Mouse (Mus musculus) ES-E14 (cell line): ENCODE results near the gene Junb. TPM values are rescaled to one million over a fixed set of nuclear protein-coding genes. Genes with fewer than 3 reads are reported as not detected.

Source experiments
- DNase-seq: peaks from one replicate; pipeline ENCODE4 v3.0.0-alpha.2; 2013; ENCODE audit warnings: low read depth, low spot score
- H3K27ac ChIP-seq: 2 replicates; pipeline ENCODE4 v1.5.1; 2012; ENCODE audit warnings: low read depth, mild to moderate bottlenecking, low read length, moderate library complexity, mixed read lengths; ENCODE audit not compliant: poor library complexity, insufficient read depth, severe bottlenecking
- H3K36me3 ChIP-seq: 2 replicates; pipeline ENCODE4 v1.6.1; 2012; ENCODE audit warnings: mild to moderate bottlenecking, low read length, moderate library complexity, mixed read lengths; ENCODE audit not compliant: control insufficient read depth, poor library complexity, insufficient read depth, severe bottlenecking
- H3K4me1 ChIP-seq, 2 experiments: fragments of 150-350 bp in 1 of 2; sonication (generic) in 1 of 2; 2 replicates each; pipeline ENCODE4 v1.6.1; 2012; ENCODE audit warnings: low read length in 2 of 2, mild to moderate bottlenecking in 1 of 2, mixed read lengths in 1 of 2; ENCODE audit not compliant: control insufficient read depth in 2 of 2, insufficient read depth in 2 of 2, poor library complexity in 1 of 2
- H3K4me3 ChIP-seq, 2 experiments: fragments of 150-350 bp in 1 of 2; sonication (generic) in 1 of 2; 2 replicates each; pipeline ENCODE4 v1.5.1; 2012; ENCODE audit warnings: low read length in 2 of 2, low read depth in 1 of 2, mild to moderate bottlenecking in 1 of 2, mixed read lengths in 1 of 2; ENCODE audit not compliant: insufficient read depth in 1 of 2, poor library complexity in 1 of 2, severe bottlenecking in 1 of 2
- H3K9ac ChIP-seq: 2 replicates; pipeline ENCODE4 v1.6.1; 2012; ENCODE audit warnings: low read depth, mild to moderate bottlenecking, low read length, mixed read lengths; ENCODE audit not compliant: poor library complexity, insufficient read depth, severe bottlenecking
- H3K9me3 ChIP-seq: fragments of 150-350 bp; sonication (generic); 2 replicates; pipeline ENCODE4 v1.6.1; 2012; ENCODE audit warnings: low read depth, mild to moderate bottlenecking, low read length; ENCODE audit not compliant: control insufficient read depth, insufficient read depth
- CHD2 ChIP-seq: IDR thresholded peaks from 2 replicates; pipeline ENCODE4 v1.6.1; 2014; ENCODE audit warnings: mild to moderate bottlenecking, low read depth, low read length, inconsistent platforms
- HCFC1 ChIP-seq: IDR thresholded peaks from 2 replicates; pipeline ENCODE4 v1.6.1; 2012; ENCODE audit warnings: low read length, inconsistent platforms, borderline replicate concordance; ENCODE audit not compliant: insufficient read depth
- MAFK ChIP-seq: IDR thresholded peaks from 2 replicates; pipeline ENCODE4 v1.6.1; 2014; ENCODE audit warnings: mild to moderate bottlenecking, low read depth, low read length, inconsistent platforms; ENCODE audit not compliant: insufficient read depth
- ZC3H11A ChIP-seq: IDR thresholded peaks from 2 replicates; pipeline ENCODE4 v1.6.1; 2012; ENCODE audit warnings: low read depth, mild to moderate bottlenecking, inconsistent platforms, low read length, borderline replicate concordance
- ZNF384 ChIP-seq: IDR thresholded peaks from 2 replicates; pipeline ENCODE4 v1.6.1; 2012; ENCODE audit warnings: low read depth, low read length, inconsistent platforms
- in situ Hi-C, 2 experiments: fragments of 600-800 bp; cut with MboI; formaldehyde crosslinking; loops; one replicate each; pipeline ENCODE4 v1.15.1; 2025; ENCODE audit warnings: low sequenced_read_pairs in 2 of 2, inconsistent platforms in 1 of 2; ENCODE audit not compliant: unreplicated experiment in 2 of 2
- total RNA-seq: library from RNA; depleted of rRNA; stranded (reverse); fragments of 300-350 nt; gene quantifications from 2 replicates; pipeline ENCODE4 v1.2.3, GENCODE M21; 2012

Junb gene
- total RNA-seq, 1 experiment, result 57.6 TPM

DNA sequence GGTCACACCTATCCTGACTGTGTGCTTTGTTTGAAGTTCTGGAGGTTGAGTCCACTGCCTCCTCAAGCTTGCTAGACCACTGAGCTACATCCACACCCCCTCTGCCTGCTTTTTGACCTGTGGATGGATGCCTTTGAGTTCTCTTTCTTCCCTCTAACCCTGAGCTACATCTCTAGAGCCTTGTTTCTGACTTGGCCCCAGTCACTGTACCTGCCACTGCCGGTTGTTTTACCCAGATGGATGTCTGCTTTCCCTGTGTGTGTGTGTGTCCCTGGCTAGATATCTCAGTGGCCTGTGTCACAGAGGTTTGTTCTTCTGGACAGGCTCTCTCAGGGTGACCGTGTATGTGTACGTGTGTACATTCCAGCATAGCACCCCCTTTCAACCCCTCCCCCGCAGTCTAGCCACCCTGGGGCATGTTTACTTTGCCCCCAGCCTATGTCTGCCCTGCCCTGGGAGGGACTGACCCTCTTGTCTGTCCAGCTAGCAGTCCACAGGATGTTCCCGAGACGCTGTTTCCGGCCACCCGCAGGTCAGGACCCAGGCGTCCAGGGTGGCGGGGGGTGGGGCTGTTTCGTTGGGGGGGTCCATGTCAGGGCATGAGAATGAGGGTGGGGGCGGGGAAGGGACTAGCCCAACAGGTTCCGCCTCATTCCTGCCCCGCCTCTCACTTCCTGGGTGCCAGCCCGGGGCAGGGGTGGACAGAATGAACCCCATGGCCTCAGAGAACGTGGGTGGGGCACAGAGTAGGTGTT, 6.0 kb upstream of the Junb start:
- H3K9ac ChIP-seq, result peak overlapping the region; percentile 82; the same call in 1 of the 2 replicates
- in situ Hi-C loops, result no loop called here
- H3K36me3 ChIP-seq, result no peaks in the 10 kb centered on the region
- H3K4me3 ChIP-seq, result peak overlapping the region; percentile 57 to 76
- H3K27ac ChIP-seq, result peak overlapping the region; percentile 89
- no peak for DNase-seq
- peaks cover 15 to 29% of the 10 kb centered on the region in 2 experiments for H3K4me1 ChIP-seq
- no peaks in the 10 kb centered on the region for H3K9me3 ChIP-seq
- no peak for TF ChIP-seq ZC3H11A
- no peak for TF ChIP-seq MAFK

- Histone ChIP-seq H3K9me3 (no peaks in the 10 kb centered on the region), H3K4me1 (peaks cover 12 to 25% of the 10 kb centered on the region in 2 experiments), H3K36me3 (no peaks in the 10 kb centered on the region), H3K27ac (no peak overlapping the region), H3K9ac (no peak overlapping the region), H3K4me3 (no peak overlapping the region)
- TF ChIP-seq MAFK (no peak), ZNF384 (no peak), ZC3H11A (no peak), HCFC1 (no peak)
- in situ Hi-C loops, result no loop called here
- no peak for DNase-seq
These were observed 4.0 kb upstream of the Junb start for GRCm38 (mm10) chr8:84982499-84983011.

DNA sequence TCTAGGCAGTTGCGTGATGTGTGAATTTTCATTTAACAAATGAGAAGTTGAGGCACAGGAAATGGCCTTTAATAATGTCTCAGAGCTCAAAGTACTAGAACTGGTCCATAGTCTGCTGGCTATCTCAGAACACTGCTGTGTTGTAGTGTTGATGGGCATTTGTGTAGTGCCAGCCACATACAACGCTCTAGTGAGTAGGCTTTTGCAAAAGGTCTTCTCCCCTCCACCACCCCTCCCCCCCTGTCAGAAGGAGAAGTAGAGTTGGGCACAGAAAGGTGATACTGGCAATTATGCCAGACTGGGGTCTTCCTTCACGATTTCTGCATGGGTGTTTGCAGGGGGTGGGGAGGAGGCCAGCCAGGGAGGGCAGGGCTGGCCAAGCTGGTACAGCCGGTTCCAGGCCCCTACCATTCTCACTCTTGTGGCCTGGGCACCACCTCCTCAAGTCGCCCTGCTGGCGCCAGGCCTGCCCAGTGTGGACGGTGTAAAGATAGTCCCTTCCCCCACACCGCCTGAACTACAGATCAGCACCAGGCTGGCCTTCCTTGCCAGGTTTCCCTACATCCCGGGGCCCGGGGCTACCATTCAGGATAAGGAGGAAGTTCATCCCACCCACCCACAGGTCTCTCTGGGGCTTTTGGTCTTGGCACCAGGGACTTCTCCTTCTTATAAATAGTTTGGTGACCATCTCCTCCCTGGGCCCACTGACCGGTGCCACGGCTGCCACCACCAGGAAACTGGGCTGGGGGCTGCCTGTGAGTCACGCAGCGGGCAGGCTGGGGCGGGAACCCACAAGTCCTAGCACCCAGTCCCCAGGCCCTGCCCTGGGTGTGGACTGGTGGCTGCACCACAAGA, 3.4 kb upstream of the Junb start:
- H3K4me1 ChIP-seq, result peaks cover 11 to 25% of the 10 kb centered on the region in 2 experiments
- H3K9ac ChIP-seq, result no peak overlapping the region; the same call in 1 of the 2 replicates
- H3K4me3 ChIP-seq, result no peak overlapping the region
- H3K36me3 ChIP-seq, result no peaks in the 10 kb centered on the region
- H3K27ac ChIP-seq, result no peak overlapping the region
- no peaks in the 10 kb centered on the region for H3K9me3 ChIP-seq
- DNase-seq, result no peak
- no peak for TF ChIP-seq CHD2
- no peak for TF ChIP-seq MAFK
- TF ChIP-seq ZNF384, result no peak
- TF ChIP-seq HCFC1, result no peak
- TF ChIP-seq ZC3H11A, result no peak
- in situ Hi-C loops, result no loop called here

GRCm38 (mm10) chr8:84980622-84981358, 2.3 kb upstream of the Junb start:
- Histone ChIP-seq H3K36me3 (no peaks in the 10 kb centered on the region), H3K4me1 (peaks cover 6 to 25% of the 10 kb centered on the region in 2 experiments; a peak in 3 of 4 replicates), H3K4me3 (peak overlapping the region; percentile 64 to 77), H3K27ac (peak overlapping the region; percentile 44), H3K9ac (peak overlapping the region; percentile 36), H3K9me3 (no peaks in the 10 kb centered on the region)
- no peak for TF ChIP-seq ZNF384
- TF ChIP-seq MAFK, result no peak
- no peak for TF ChIP-seq ZC3H11A
- no peak for TF ChIP-seq CHD2
- no peak for DNase-seq
- in situ Hi-C loops, result no loop called here
